Mouse (Mus musculus) kidney, adult 11 months (tissue): Measurements from ENCODE around the gene Coq8b.
"Not testable (repeated sequence)": the region's sequence is repeated elsewhere in the genome, so short reads cannot be mapped to it uniquely, and the experiment has no call there.

Experiments
- DNase-seq: peaks from one replicate; pipeline ENCODE4 v3.0.0; 2022

Gene Coq8b

GRCm38 (mm10) chr7:27230781-27231180 is 2.0 kb upstream of the Coq8b start:
- DNase-seq: no peak

GRCm38 (mm10) chr7:27231693-27232331 is 1.0 kb upstream of the Coq8b start:
- no peak for DNase-seq

DNA sequence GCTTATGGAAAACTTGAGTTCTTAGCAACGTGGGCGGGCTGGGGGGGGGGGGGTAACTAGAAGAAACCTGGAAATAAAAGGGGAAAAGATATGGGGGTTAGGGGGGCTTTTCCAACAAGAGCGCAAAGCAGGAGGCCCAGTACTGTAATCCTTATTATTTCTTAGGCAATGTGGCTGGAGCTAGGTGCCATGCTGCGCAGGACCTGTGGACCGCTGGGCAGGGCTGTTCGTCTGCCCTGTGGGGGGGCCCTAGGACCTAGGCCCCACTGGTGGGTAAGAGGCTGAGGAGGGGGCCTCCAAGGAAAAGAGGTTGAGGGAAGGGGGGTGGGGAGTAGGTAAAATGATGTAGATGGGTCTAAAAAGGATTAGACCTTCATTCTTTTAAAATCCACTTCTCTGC is 477 bp downstream of the Coq8b start:
- DNase-seq: no peak

GRCm38 (mm10) chr7:27235726-27236125 is 2.9 kb downstream of the Coq8b start:
- DNase-seq: no peak

GRCm38 (mm10) chr7:27237527-27237926 is 4.7 kb downstream of the Coq8b start:
- DNase-seq: no peak

- DNase-seq: no peak
Measured at GRCm38 (mm10) chr7:27238568-27238967, 5.7 kb downstream of the Coq8b start.

DNA sequence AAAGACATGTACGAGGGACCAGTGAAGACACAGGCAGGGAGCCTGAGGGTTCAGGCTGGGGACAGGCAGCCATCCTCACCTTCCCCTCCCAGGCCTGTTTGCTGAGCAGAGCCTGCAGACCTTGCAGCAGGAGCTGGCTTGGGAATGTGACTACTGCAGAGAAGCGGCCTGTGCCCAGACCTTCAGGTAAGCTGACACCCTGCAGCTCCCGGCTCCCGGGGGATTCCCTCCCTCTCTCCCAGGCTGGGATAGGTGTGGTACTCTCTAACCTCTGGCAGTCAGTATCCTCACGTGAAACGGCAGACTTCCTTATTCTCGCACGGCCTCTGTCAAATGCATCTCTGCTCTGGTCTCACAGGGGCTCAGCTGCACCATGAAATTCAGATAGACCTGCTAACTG is 10.4 kb downstream of the Coq8b start:
- no peak for DNase-seq

GRCm38 (mm10) chr7:27244088-27244487 is 11.3 kb downstream of the Coq8b start:
- not testable (repeated sequence) for DNase-seq

DNA sequence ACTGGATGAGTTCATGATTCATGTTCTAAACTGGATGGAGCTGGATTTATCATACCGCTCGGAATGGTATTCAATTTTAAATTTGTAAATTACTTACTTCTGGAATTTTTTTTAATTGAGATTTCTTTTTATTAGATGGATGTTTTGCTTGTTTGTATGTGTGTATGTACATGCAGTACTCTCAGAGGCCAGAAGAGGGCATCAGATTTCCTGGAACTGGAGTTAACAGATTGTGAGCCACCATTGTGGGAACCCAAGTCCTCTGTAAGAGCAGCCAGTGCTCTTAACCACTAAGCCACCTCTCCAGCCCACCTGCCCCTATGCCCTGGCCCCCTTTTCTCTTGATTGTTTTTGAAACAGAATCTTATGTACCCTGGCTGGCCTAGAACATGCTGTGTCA is 16.3 kb downstream of the Coq8b start:
- no peak for DNase-seq

DNA sequence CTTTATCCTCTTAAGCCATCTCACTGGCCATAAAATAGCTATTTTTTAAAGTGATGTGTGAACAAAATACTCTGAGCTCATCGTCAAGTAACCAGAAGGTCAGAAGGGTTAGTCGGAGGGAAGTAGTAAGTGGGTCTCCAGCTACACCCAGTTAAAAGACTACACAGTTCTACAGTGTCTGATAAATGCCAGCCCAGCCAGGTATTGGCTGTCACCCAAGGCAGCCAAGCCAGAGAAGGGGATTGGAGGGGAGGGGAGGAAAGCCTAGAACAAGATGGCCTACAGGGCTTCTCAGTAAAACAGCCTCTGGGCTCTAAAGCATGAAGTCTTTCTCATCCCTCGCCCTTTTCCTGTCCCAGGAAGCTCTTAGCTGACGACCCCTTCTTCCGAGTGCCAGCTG is 17.1 kb downstream of the Coq8b start:
- DNase-seq: no peak

- no peak for DNase-seq
Measured at GRCm38 (mm10) chr7:27251946-27252345, 19.1 kb downstream of the Coq8b start.

DNA sequence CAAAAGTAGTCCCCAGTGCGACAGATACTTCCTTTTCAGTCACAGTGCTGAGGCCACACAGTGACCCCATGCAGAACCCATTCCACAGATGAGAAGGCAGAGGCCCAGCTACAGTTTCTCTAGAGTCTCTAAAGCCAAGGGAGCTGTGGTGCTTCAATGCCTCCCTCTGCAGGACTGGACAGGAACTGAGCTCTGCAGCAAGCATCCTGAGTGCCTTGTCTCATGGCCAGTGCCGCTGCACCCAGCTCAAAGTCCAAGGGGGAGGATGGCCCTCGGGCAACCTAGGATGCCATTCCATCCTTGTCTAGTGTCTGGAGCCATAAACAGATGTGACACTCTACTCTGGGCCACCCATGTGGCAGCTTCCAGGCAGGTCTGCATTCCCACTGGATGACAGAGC is 22.9 kb downstream of the Coq8b start:
- peak; percentile 65 for DNase-seq

DNA sequence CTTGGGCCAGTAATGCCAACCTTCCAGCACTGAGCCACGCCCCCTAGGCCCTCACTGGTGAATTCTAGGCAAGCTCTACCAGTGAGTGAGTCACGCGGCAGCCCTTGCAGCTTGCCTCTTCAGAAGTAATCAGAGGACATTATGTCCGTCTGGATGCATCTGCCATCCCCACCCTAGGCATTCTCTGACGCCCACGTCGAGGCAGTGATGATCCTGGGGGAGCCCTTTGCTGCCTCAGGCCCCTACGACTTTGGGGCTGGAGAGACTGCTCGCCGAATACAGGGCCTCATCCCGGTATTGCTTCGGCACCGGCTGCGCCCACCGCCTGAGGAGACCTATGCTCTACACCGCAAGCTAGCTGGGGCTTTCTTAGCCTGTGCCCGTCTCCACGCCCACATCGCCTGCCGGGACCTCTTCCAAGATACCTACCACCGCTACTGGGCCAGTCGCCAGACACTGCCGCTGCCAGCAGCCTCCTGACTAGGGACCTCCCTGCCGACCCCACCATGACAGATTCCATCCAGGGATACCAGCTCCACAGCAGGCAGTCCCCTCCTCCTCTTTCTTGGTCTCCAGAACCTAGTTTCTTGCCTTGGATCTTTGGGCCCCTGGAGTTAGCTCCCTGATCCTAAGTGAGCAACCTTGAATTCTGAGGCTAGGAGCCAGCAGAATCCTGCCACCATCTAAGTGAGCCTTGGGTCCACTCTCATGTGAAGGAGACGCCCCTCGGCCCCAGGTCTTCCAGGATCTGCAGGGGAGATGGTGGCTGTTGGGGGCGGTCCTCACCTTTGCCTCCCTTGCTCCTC is 24.4 kb downstream of the Coq8b start:
- DNase-seq: peak; percentile 44

DNA sequence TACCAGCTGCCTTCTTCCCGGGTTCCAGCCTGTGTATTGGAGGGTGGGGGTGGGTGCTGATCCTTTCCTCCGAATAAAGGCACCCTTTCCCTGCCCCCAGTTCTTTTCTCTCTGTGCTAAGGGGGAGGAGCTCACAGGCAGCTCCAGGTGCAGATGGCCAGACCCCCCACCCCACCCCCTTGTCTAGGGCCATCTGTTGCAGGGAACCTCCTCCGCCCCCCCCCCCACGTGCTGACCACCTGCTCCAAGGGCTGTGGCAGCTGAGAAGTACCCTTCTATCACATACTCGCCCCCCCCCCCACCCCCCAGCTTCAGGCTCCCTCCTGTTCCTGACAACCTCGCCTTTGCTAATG is 25.0 kb downstream of the Coq8b start:
- no peak for DNase-seq

DNA sequence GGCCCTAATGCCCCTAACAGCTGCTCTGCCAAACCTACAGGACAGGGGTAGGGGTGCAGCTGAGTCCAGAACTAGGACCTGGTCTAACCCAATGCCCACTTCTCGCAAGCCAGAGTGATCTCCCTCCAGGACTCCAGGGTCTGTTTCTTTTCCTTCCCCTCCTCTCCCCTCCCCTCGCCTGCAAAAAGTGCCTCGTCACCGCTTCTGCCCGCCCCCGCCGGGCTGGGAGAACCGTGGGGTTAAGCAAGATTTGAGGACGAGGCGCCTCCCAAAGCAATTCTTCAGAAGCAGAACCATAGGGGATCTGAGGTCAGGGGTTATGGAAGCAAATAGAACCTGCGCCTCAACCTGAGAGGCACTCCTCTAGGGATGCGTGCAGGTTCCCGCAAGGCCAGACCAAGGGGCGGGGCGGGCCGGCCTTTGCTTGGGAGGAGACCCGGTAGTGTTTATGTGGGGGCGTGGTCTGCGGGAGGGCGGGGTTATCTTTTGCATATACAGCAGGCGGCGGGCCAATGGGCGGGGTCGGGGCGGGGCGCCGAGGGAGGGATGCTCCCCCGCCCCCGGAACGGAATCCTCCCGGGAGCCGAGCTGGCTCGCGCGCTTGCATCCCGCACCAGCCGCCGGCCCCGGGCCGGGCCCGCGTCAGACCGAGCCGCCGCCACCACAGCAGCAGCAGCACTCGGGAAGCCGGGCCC is 25.5 kb downstream of the Coq8b start, which contains the start of gene Numbl:
Numbl (plus strand) TSS at position 229 of the 695 bp plus-strand sequence.
- DNase-seq: peak; percentile 91

- no peak for DNase-seq
Measured at GRCm38 (mm10) chr7:27259271-27259721, 26.5 kb downstream of the Coq8b start.

GRCm38 (mm10) chr7:27259771-27260170 is 26.9 kb downstream of the Coq8b start:
- no peak for DNase-seq

- DNase-seq: no peak
Measured at GRCm38 (mm10) chr7:27260856-27261255, 28.0 kb downstream of the Coq8b start.

DNA sequence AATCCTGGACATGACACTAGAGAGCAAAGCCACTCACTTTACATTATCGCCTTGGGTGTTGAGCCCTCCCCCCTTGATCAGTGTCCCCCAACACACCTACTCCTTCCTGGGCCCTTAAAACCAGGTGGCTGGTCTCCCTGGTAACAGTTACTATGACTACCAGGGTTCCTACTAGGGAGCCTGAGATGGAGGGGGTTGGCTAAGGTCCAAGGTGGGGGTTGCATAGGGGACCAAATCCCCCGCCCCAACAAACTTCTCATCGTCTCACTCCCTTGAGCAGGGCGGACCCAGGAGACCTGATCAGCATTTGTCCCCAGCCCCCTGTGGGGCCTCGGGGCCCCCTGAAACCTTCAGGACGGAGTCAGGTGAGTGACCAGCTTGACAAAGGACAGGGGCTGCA is 29.1 kb downstream of the Coq8b start:
- DNase-seq: no peak

DNA sequence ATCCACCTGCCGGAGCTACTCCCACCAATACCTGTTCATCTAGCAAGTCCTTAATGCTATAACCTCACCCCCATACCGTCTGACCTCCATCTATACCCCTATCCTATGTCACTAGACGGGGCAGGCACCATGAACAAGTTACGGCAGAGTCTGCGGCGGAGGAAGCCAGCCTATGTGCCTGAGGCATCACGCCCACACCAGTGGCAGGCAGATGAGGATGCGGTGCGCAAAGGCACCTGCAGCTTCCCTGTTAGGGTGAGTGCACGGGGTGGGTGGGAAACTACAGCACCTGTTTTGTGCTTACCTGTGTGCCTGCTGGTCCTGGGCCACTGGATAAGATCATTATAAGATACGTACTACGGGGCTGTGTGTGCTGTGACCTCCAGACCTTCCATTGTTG is 31.9 kb downstream of the Coq8b start:
- DNase-seq: no peak

DNA sequence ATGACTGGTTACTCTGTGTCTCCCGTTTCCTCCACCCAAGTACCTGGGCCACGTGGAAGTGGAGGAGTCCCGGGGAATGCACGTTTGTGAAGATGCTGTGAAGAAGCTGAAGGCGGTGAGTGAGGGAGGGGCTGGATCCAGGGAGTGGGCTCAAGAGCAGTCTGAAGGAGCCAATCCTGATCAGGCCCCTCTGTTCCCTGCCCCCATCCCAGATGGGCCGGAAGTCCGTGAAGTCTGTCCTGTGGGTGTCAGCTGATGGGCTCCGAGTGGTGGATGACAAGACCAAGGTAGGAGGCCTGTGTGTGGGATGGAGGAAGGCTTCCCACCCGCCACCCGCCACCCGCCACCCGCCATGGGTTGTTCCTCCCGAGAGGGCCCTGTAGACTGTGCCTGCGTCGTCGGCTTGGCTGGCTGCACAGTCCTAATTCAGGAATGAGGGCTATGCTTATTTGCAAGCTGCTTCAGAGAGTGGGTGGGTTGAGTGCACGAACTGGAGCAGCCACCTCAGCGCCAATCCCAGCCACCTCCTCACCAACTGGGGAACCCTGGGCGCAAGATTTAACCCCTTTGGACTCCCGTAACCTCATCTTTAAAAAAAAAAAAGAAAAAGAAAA is 33.8 kb downstream of the Coq8b start:
- DNase-seq: no peak

DNA sequence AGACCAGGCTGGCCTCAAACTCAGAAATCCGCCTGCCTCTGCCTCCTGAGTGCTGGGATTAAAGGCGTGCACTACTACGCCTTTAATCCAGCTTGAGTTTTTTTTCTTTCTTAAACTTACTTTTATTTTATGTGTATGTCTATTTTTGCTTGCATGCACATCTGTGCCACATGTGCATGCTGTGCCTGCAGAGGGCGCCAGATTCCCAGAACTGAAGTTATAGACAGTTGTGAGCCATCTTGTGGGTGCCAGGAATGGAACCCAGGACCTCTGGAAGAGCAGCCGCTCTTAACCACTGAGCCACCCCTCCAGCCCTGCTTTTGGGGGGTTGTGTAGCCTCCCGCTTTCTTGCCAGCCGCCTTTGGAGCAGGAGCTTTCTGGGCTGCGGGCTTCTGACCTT is 38.6 kb downstream of the Coq8b start:
- DNase-seq: no peak

DNA sequence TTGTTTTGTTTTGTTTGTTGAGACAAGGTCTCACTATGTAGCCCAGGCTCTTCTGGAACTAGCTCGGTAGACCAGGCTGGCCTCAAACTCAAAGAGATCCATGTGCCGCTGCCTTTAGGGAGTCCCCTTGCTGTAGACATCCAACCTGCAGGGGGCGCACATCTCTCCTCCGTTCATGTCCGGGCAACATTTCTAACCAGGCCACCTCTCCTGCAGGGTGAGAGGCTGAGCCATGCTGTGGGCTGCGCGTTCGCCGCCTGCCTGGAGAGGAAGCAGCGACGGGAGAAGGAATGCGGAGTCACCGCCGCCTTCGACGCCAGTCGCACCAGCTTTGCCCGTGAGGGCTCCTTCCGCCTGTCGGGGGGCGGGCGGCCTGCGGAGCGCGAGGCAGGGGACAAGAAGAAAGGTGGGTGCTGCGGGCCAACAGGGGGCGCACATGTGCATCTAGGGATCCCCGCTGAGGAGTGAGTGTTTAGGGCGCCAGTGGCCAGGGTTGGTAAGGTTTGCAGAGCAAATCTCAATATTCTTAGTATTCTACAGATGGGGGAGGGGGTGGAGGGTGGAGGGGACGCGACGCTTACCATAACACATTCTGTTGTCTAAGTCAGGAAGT is 41.0 kb downstream of the Coq8b start:
- DNase-seq: no peak
